Mouse (Mus musculus) left cerebral cortex, postnatal 4 days (tissue): ENCODE measurements at regions not wholly inside any gene's neighbourhood (a gene's known extent, or its start where the extent isn't known, plus 50 kb on each side); places are given as distances from the start of the nearest gene placed in this dataset.

Experiments used
- DNase-seq: peaks from one replicate; pipeline ENCODE4 v3.0.0-alpha.2; 2022
- intact Hi-C: fragments of 180-260 bp; cut with DNase I; formaldehyde crosslinking; loops from one replicate; pipeline ENCODE4 v1.15.1; 2025

DNA sequence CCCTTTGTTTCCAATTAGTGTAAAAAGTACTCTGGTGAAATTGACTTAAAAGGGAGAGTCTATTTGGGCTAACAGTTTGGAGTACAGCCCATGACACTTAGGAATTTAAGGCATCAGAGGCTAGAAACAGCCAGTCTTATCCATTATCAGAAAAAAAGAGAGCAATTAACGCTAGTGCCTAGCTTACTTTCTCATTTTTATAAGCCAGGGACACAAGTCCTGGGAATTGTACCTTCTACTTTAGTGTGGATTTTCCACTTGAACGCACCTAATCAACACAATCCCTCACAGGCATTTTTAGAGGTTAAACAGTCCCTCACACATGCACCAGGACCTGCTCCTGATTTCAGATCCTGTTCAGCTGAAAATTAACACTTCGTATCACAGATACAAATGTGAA, 65.9 kb upstream of the P3h2 start:
- intact Hi-C loops: no loop called here
- no peak for DNase-seq

DNA sequence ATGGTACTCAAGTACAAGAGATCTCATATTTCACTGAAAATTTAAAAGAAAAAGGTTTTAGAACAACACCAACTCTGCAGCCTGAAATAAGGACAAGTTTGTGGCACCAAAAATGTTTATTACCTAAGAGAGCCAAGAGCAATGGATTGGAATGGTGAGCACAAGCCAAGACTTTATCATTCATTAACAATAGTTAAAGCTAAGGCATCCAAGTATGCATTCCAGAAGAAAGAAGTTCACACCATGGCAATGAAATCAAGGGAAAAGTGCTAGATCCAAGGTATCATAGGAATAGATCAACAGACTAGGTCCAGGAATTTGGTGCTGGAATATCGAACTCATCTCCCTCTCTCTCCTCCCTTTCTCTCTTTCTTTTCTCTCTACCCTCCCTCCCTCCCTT, 63.8 kb upstream of the P3h2 start:
- no peak for DNase-seq
- intact Hi-C loops: no loop called here

DNA sequence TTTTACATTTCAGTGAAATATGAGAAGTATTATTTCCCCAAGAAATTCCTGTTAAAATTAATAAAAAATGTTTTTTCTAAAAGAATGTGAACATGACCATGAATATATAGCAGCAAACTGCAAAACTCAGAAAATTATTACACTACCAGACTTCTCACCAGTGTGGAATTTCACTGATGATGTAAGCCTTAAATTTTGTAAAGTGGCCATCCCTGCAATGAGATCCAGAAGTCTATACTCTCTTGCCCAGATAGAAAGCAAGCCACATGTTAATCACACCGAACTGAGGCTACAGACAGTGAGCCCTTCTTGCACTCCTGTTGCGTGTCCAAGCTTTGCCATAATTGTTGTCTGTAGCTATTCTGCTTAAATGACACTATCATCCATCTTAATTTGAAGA, 62.6 kb upstream of the P3h2 start:
- intact Hi-C loops: no loop called here
- DNase-seq: no peak

DNA sequence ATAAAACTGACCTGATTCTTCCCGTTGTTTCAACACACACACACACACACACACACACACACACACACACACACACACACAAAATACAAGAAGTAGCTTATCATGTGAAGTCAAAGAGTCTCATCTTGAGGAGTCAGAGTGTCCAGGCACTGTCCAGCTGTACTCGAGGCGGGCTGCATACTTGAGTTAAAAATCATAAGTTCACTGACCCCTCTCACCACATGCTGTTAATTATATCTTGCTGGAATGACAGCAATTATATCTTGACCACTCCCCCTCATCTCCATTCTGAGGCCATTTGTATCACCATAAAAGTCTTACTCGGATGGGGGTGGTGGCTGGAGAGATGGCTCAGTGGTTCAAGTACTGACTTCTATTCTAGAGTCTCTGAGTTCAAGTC, 58.5 kb upstream of the P3h2 start:
- intact Hi-C loops: no loop called here
- DNase-seq: no peak

DNA sequence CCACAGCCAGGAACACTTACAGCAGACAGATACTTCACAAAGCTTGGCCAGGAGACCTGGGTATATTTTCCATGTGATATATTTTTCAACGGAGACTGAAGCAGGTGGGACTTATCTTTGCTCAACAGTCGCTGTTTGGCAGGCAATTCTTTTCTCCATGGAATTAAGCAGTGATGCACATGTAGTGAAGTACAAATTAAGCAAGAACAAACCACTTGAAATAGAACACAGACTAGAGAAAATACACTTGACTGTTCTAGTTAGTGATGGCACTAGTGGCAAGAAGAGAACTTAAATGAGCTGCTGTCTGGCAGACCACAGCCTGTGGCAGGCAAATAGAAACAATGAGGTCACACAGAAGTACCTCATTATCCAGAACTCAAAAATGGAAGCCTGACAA, 57.8 kb upstream of the P3h2 start:
- DNase-seq: no peak
- intact Hi-C loops: no loop called here

DNA sequence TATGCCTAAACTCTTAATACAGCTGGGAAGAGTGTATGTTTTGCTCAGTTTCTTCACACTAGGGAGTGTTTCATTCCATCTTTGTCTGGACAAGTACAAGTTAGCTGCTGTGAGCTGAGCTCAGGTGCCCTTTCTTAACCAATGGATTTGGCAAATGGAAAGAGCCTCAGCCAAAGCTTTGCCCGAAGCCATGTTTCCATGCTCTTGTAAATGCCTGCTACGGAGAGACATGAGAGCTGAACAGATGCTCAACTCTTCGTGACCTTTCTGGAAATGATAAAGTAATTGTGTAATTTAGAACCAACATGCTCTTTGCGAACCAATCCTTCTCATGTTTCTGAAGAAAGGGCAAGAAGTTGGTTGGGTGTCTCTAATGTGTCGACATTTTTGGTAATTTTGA, 52.0 kb upstream of the P3h2 start:
- intact Hi-C loops: no loop called here
- DNase-seq: no peak
